Mouse (Mus musculus) kidney, adult 2 months (tissue): ENCODE measurements around the gene Lrrc32. TPM values are rescaled to one million over a fixed set of nuclear protein-coding genes. Genes with fewer than 3 reads are reported as not detected.

ENCODE experiments used
- DNase-seq: peaks from one replicate; pipeline ENCODE4 v3.0.0; 2021
- H3K27ac ChIP-seq: fragments of 200-500 bp; 2 replicates; pipeline ENCODE4 v1.5.1; 2012; ENCODE audit warnings: low read depth, low read length, control low read depth, inconsistent platforms; ENCODE audit not compliant: insufficient read depth
- H3K27me3 ChIP-seq: fragments of 200-500 bp; replicated peaks from 2 replicates; pipeline ENCODE4 v1.6.1; 2012; ENCODE audit warnings: mild to moderate bottlenecking, moderate library complexity, low read length, inconsistent platforms; ENCODE audit not compliant: control insufficient read depth, insufficient read depth
- H3K36me3 ChIP-seq: fragments of 200-500 bp; 2 replicates; pipeline ENCODE4 v1.6.1; 2012; ENCODE audit warnings: mild to moderate bottlenecking, moderate library complexity, low read length, inconsistent platforms; ENCODE audit not compliant: control insufficient read depth, insufficient read depth
- H3K4me1 ChIP-seq: fragments of 200-500 bp; 2 replicates; pipeline ENCODE4 v1.6.1; 2011; ENCODE audit warnings: low read length; ENCODE audit not compliant: control insufficient read depth, insufficient read depth
- H3K4me3 ChIP-seq: fragments of 200-500 bp; 2 replicates; pipeline ENCODE4 v1.5.1; 2011; ENCODE audit warnings: mild to moderate bottlenecking, low read depth, low read length, control low read depth; ENCODE audit not compliant: insufficient read depth
- CTCF ChIP-seq: fragments of 200-500 bp; conservative IDR thresholded peaks from 2 replicates; pipeline ENCODE4 v1.5.1; 2011; ENCODE audit warnings: low read depth, mild to moderate bottlenecking, control low read depth, low read length, moderate library complexity, mixed read lengths; ENCODE audit not compliant: insufficient read depth, insufficient read length
- POLR2A ChIP-seq: fragments of 200-500 bp; IDR thresholded peaks from one replicate; pipeline ENCODE4 v1.6.1; 2011; ENCODE audit warnings: low read depth, low read length, control low read depth
- WGBS: fragments of 180-500 bp; shearing (Covaris S2); methylation state at CpG from one replicate; pipeline ENCODE4 v1.1.7; 2018; 5-methylcytosine and 5-hydroxymethylcytosine counted together
- polyA plus RNA-seq: library from polyadenylated mRNA; depleted of rRNA; stranded (reverse); fragments of >200 nt; gene quantifications from 2 replicates; pipeline ENCODE4 v1.2.3, GENCODE M21; 2012

The Lrrc32 gene
- polyA plus RNA-seq, 1 experiment = 22.1 TPM

DNA sequence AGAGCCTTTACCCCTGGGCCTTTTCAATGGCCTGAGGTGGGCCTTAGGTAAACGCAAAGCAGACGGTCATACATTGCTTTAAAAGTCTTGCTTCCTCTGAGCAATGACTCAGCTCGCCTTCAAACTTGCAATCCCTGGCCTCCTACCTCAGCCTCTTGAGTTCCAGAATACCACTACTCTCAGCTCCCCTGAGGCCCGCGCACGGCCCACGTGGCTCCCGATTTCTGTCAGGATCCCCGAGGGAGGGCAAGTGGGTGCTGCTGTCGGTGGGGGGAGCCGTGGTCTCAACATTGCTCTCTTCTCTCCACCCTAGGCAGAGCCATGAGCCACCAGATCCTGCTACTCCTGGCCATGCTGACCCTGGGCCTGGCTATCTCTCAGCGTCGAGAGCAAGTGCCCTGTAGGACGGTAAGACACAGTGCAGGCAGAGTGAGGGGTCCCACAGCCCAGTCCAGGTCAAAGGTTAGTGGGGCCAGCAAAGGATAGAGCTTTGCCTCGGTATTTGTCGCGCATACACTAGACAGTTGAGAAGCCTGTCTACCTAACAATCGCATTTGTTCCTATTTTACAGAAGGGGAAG, 4.9 kb downstream of the Lrrc32 start:
- Histone ChIP-seq H3K4me1 (peaks cover 7% of the 10 kb centered on the region; the same call in 1 of the 2 replicates), H3K36me3 (no peaks in the 10 kb centered on the region), H3K27ac (peak overlapping the region; percentile 39), H3K4me3 (no peak overlapping the region), H3K27me3 (no peaks in the 10 kb centered on the region)
- 73% methylated on average over 18 of the region's 18 CpGs for WGBS
- DNase-seq = no peak
- no peak for TF ChIP-seq POLR2A
- TF ChIP-seq CTCF = no peak

DNA sequence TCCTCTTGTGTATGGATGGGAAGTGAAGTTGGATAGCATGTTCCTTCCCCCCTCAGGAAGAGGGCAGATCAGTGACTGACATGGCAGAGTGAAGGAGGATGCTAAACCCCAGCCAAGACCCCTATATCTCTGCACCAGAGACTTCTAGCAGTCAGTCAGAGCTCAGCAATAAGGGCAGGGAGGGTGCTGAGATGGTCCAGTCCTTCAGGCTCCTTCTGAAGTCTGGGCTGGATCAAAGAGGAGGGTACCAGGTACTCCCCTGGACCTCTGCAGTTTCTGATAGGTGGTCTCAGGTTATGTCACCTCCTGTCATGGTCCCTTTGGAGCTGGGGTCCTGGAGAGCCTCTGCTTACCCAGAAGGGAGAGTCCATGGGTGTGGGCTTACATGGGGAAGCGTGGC, 6.5 kb downstream of the Lrrc32 start:
- no peak overlapping the region for H3K4me3 ChIP-seq
- no peaks in the 10 kb centered on the region for H3K36me3 ChIP-seq
- H3K27me3 ChIP-seq = no peaks in the 10 kb centered on the region
- TF ChIP-seq CTCF = no peak
- no peak for DNase-seq
- WGBS = 95% methylated on average over 1 of the region's 1 CpGs
- H3K4me1 ChIP-seq = peaks cover 7% of the 10 kb centered on the region; the same call in 1 of the 2 replicates
- H3K27ac ChIP-seq = no peak overlapping the region

DNA sequence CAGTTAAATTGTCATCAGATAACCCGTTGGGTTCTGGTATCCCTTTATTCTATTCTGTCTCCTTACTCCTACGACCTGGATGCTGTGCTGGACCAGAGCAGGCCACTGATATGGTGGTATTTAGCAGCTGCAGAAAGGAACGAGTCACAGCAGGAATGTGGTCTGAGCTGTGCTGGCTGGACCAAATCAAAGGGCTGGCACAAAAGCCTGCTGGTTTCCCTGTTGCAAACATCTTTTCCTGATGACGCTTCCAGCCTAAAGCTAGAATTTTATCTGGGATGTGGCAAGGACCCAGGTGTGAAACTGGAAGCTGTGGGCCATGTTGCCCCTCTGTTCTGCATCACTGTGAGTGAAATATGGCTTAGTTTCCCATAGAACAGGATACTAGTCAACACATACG, 8.4 kb downstream of the Lrrc32 start:
- no peaks in the 10 kb centered on the region for H3K27me3 ChIP-seq
- no peak overlapping the region for H3K4me3 ChIP-seq
- H3K36me3 ChIP-seq = no peaks in the 10 kb centered on the region
- H3K4me1 ChIP-seq = peaks cover 7% of the 10 kb centered on the region; the same call in 1 of the 2 replicates
- no peak for DNase-seq
- TF ChIP-seq POLR2A (no peak), CTCF (no peak)
- H3K27ac ChIP-seq = no peak overlapping the region
- WGBS = 79% methylated on average over 5 of the region's 5 CpGs

DNA sequence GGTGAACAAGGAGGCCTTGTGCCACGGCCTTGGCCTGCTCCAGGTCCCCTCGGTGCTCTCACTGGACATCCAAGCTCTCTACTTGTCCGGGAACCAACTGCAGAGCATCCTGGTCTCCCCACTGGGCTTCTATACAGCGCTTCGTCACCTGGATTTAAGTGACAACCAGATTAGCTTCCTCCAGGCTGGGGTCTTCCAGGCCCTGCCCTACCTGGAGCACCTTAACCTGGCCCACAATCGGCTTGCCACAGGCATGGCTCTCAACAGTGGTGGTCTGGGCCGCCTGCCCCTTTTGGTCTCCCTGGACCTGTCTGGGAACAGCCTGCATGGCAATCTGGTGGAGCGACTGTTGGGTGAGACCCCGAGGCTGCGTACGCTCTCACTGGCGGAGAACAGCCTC, 9.0 kb downstream of the Lrrc32 start:
- H3K27me3 ChIP-seq = no peaks in the 10 kb centered on the region
- no peak for TF ChIP-seq POLR2A
- no peak for TF ChIP-seq CTCF
- DNase-seq = no peak
- 92% methylated on average over 12 of the region's 12 CpGs for WGBS
- H3K4me1 ChIP-seq = peaks cover 7% of the 10 kb centered on the region; the same call in 1 of the 2 replicates
- no peaks in the 10 kb centered on the region for H3K36me3 ChIP-seq
- H3K27ac ChIP-seq = no peak overlapping the region
- no peak overlapping the region for H3K4me3 ChIP-seq

DNA sequence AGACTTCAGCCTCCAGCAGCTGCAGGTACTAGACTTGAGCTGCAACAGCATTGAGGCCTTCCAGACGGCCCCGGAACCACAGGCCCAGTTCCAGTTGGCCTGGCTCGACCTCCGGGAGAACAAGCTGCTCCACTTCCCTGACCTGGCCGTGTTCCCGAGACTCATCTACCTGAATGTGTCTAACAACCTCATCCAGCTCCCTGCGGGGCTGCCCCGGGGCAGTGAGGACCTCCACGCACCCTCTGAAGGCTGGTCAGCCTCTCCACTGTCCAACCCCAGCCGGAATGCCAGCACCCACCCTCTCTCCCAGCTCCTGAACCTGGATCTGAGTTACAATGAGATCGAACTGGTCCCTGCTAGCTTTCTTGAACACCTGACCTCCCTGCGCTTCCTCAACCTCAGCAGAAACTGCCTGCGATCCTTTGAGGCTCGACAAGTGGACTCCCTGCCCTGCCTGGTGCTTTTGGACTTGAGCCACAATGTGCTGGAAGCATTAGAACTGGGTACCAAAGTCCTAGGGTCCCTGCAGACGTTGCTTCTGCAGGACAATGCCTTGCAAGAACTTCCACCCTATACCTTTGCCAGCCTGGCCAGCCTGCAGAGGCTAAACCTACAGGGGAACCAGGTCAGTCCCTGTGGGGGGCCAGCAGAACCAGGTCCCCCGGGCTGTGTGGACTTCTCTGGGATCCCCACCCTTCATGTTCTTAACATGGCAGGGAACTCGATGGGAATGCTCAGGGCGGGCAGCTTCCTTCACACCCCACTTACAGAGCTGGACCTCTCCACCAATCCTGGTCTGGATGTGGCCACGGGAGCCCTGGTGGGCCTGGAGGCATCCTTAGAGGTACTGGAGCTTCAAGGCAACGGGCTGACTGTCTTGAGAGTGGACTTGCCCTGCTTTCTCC, 9.8 kb downstream of the Lrrc32 start:
- H3K4me1 ChIP-seq = peaks cover 7% of the 10 kb centered on the region; the same call in 1 of the 2 replicates
- WGBS = 51% methylated on average over 20 of the region's 20 CpGs
- TF ChIP-seq POLR2A (no peak), CTCF (no peak)
- no peak overlapping the region for H3K4me3 ChIP-seq
- H3K27ac ChIP-seq = peak overlapping the region; percentile 24; the same call in 1 of the 2 replicates
- H3K36me3 ChIP-seq = no peaks in the 10 kb centered on the region
- peak; percentile 79 for DNase-seq
- H3K27me3 ChIP-seq = no peaks in the 10 kb centered on the region

DNA sequence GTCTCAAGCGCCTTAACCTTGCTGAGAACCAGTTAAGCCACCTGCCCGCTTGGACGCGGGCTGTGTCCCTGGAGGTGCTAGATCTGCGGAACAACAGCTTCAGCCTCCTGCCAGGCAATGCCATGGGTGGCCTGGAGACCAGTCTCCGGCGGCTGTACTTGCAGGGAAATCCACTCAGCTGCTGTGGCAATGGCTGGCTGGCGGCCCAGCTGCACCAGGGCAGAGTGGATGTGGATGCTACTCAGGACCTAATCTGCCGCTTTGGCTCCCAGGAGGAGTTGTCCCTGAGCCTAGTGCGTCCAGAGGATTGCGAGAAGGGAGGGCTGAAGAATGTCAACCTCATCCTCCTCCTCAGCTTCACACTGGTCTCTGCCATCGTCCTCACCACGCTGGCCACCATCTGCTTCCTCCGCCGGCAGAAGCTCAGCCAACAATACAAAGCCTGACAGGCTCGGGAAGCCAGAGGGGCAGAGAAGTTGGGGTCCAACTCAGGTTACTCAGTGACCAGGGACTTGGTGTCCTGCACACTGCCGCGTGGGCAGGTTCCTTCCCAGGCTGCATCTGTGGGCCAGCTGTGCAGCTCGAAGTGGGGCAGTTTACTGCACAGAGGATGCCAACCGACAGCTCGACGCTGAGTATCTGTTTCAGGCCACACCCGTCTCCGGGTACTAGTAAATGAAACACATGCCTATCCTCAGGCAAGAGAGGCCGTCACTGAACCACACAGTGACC, 10.6 kb downstream of the Lrrc32 start:
- WGBS = 61% methylated on average over 25 of the region's 25 CpGs
- DNase-seq = peak; percentile 38
- Histone ChIP-seq H3K27me3 (no peaks in the 10 kb centered on the region), H3K4me3 (no peak overlapping the region), H3K36me3 (no peaks in the 10 kb centered on the region), H3K27ac (no peak overlapping the region), H3K4me1 (peaks cover 10% of the 10 kb centered on the region; the same call in 1 of the 2 replicates)
- TF ChIP-seq POLR2A = no peak
- no peak for TF ChIP-seq CTCF

DNA sequence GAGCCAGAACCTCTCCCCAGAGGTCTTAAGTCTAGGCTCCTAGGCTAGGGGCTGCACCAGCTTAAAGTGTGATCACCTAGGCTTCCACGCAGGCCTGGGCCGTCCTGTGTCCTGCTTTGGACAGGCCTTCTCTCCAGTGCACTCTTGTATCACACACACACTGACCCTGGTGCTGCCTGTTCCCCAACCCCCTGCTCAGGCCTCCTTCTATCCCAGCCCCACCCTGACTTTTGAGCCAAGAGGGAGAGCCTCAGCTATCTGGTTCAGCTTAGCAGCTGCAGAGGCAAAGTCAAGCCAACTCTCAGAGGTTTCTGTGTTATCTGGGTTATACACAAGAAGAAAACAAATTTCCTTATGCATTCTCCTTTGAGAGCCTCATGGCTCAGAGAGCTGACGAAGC, 11.4 kb downstream of the Lrrc32 start:
- Histone ChIP-seq H3K4me1 (peaks cover 10% of the 10 kb centered on the region; the same call in 1 of the 2 replicates), H3K36me3 (no peaks in the 10 kb centered on the region), H3K4me3 (no peak overlapping the region), H3K27me3 (no peaks in the 10 kb centered on the region), H3K27ac (no peak overlapping the region)
- DNase-seq = peak; percentile 49
- no peak for TF ChIP-seq POLR2A
- TF ChIP-seq CTCF = no peak
- WGBS = 88% methylated on average over 3 of the region's 3 CpGs
